Mouse (Mus musculus) c-Kit-positive CD71-positive TER-119-negative erythroid progenitor cells, embryonic 14.5 days (primary cell): ENCODE data around the gene Depdc1a.
A peak's percentile ranks its signal among the peaks of the same experiment; 100 is the strongest.
"Not testable (repeated sequence)": the region's sequence is repeated elsewhere in the genome, so short reads cannot be mapped to it uniquely, and the experiment has no call there.

Source experiments
- DNase-seq: peaks from one replicate; pipeline ENCODE4 v3.0.0-alpha.2; 2013; ENCODE audit warnings: low read depth

Depdc1a gene

GRCm38 (mm10) chr3:159495243-159495801 is at the start of gene Depdc1a:
Depdc1a (plus strand) TSS chr3:159495433.
- DNase-seq: peak; percentile 89

GRCm38 (mm10) chr3:159470059-159470458 is 25.2 kb upstream of the Depdc1a start:
- no peak for DNase-seq

DNA sequence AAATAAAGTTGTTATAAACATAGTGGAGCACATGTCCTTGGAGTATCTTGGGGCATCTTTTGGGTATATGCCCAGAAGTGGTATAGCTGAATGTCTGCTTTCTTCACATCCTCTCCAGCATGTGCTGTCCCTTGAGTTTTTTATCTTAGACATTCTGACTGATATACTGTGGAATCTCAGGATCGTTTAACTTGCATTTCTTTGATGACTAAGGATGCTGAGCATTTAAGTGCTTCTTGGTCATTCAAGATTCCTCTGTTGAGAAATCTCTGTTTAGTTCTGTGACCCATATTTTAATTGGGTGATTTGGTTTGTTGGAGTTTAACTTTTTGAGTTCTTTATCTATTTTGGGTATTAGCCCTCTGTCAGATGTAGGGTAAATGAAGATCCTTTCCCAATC is 19.8 kb upstream of the Depdc1a start:
- no peak for DNase-seq

GRCm38 (mm10) chr3:159477250-159477962 is 17.8 kb upstream of the Depdc1a start:
- no peak for DNase-seq

DNA sequence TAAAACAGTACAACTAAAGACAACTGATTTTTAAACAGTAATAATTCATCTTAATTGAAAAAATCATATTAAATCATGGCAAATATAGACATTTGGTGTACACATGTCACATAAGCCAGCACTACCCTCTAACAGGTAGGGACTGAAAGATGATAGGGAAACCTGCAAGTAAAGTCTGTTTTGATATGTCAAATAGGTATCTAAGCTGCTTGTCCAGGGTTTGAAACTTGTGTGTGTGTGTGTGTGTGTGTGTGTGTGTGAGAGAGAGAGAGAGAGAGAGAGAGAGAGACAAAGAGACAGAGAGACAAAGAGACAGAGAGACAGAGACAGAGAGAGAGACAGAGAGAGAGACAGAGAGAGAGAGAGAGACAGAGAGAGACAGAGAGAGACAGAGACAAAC is 524 bp upstream of the Depdc1a start:
- DNase-seq: not testable (repeated sequence)

- DNase-seq: no peak
These were observed 13.7 kb downstream of the Depdc1a start for GRCm38 (mm10) chr3:159508899-159509298.

DNA sequence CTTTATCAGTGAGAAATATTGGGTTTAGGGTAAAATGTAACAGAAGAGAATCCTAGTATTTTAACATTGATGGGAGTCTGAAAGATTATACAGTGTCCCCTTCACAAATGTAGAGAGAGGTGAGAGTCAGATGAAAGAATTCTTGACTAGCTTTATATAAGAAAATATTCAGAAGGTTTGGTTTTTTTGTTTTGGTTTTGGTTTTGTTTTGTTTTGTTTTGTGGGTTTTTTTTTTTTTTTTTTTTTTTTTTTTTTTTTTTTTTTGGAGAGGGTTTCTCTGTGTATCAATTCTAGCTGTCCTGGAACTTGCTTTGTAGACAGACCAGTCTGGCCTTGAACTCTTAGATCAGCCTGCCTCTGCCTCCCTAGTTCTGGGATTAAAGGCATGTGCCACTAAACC is 33.3 kb downstream of the Depdc1a start:
- DNase-seq: no peak

- DNase-seq: no peak
These were observed 53.1 kb downstream of the Depdc1a start for GRCm38 (mm10) chr3:159548303-159548702.

DNA sequence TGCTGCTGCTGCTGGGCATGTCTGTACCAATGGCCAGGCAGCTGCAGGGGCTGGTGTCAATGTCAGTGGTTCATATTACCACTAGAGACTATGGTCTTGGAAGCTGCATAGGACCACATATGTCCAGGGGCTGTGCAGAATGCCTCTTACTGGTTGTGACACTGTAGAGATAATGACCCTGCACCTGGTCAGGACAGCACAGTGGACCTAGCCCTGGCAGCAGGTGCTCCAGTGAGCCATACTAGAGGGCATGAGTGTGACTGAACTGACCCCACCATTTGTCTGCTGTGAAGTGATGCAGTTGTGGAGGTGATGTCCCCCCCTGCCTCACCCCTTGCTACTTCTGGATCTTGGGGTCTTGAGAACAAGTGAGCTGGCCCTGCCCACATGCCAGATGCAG is 55.0 kb downstream of the Depdc1a start:
- no peak for DNase-seq
